Mouse (Mus musculus) thymus, postnatal 14 days (tissue): ENCODE data around the gene Uqcc2.
A peak's percentile ranks its signal among the peaks of the same experiment; 100 is the strongest.

Experiments used
- DNase-seq: peaks from one replicate; pipeline ENCODE4 v3.0.0; 2021

Gene Uqcc2

GRCm38 (mm10) chr17:27133551-27134141 lies at the start of gene Uqcc2:
Gene Uqcc2 (minus strand): TSS chr17:27133916.
- peak; percentile 99 for DNase-seq

GRCm38 (mm10) chr17:27182401-27182800 lies 48.7 kb upstream of the Uqcc2 start:
- no peak for DNase-seq

- no peak for DNase-seq
These were observed 48.0 kb upstream of the Uqcc2 start for GRCm38 (mm10) chr17:27181666-27182065.

DNA sequence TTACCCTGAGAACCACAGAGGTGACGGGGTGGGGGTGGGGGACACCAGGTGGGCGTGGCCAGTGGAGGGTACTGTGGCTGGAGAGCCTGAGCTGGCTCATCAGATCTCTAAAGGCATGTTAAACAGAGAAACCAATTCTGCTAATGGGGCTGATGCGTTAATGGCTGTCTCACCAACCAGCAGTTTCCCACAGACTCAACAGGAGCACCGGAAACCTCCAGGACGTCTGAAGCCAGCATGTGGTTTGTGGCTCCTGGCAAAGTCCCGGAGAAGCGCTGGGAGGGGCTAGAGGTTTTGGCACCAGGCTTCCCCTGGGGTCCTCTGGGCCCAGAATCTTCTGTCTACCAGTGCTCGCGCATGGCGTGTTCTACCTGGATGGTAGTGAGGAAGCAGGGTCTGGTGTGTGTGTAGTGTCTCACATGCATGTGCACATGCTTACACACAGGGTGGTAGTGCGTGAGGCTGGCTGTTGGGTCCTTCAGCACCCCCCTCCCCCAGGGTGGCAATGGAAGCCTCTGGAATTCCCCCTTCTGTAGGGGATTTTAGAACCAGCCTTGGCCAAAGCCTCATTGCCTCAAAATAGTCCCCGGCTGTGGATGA lies 46.1 kb upstream of the Uqcc2 start:
- DNase-seq: no peak

DNA sequence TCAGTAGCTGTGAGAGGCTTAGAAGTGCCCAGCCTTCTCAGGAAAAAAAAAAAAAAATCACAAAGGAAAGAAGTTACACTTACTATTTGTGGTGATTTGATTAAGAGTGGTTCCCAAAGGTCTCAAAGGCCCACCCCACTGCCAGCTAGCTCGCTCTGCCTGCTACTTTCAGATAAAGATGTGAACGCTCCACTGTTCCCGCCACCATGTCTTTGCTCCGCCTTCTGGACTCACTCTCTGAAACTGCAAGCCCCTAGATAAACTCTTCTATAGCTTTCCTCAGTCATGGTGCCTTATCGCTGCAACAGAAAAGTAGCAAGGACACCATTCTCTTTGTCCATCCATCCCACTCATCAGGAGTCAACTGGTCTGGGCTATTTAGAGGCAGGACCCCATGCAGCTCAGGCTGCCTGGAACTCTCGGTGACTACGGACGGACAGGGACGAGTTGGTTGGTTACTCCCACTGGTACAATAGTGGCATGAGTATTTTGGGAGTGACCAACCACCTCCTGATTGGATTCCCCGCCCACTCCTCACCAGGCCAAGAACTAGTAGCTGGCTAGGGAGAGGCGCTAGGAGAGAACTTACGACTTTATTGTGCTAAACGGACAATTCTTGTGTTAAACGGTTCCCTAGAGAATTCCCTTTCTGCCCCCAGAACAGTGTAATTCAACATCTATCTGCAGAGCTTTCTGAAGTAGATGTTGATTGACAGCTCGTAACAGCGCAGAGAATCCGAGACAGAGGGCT lies 44.9 kb upstream of the Uqcc2 start:
- no peak for DNase-seq

DNA sequence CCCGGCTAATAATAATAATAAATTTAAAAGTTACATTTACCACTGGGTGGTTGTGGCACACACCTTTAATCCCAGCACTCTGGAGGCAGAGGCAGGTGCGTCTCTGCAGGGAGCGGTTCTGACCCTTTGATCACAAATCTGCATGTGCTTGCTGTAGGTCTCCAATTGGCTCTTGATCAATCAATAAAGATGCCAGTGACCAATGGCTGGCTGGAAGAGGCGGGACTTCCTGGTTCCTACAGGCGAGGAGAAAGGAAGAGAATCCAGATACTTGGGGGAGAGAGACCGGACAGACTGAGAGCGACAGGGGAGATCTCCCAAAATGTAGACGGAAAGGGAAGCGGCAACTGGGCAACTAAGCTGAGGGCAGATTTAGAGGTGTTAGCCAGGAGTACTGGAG lies 44.3 kb upstream of the Uqcc2 start:
- DNase-seq: no peak

DNA sequence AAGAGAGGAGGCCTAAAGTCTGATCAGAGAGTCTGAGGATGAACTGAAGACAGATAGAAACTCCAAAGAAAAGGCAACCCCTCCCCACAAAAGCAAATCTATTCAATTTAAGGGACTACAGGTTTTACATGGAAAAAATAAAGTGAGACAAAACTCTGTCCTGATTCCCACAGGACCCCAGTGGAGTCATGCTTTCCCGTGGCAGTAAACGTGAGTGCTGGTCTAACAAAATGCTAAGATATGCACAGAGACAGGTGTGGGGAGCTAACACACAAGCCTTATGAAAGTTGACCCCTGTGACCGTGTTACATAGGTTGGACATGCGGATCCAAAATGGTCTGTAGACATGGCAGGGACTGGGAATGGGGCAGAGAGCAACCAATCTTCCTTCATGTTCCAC lies 43.0 kb upstream of the Uqcc2 start:
- DNase-seq: no peak

DNA sequence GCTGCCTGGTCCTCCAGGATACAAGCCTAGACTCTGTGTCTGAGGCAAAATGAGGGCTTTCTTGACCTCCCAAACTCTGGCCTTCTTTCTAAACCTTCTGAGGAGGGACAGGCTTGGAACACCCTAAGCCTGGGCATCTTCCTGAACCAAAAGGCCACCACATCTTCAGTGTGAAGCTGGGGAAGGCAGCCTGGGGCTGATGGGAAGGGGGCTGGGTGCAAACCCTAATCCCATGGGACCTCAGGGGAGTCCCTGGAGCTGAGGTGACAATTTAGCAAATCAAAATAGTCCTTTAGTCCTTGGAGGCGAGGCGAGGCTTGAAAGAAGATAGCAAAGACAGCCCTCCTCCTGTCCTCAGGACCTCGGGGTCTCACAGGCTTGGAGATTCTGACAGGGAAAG lies 42.6 kb upstream of the Uqcc2 start:
- DNase-seq: no peak

GRCm38 (mm10) chr17:27175196-27175874 lies 41.6 kb upstream of the Uqcc2 start:
- DNase-seq: no peak

DNA sequence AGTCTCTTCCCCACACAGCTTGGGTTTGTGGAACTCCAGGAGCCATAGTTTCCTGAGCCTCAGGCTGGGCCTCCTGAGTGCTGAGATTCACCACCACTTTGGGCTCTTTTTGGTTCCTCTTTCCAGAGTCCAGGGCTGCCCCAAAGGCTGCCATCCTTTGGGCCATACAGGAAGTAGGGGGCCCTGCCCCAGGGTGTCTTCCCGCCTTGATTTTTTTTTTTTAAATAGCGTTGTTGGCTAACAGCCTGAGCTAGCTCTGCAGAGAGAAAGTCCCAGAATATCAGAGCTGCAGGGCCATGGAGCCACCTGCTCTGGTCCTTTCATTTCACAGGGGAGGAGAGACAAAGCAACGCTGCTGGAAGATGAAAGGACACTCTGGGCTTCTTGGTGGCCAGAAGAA lies 40.0 kb upstream of the Uqcc2 start:
- no peak for DNase-seq

DNA sequence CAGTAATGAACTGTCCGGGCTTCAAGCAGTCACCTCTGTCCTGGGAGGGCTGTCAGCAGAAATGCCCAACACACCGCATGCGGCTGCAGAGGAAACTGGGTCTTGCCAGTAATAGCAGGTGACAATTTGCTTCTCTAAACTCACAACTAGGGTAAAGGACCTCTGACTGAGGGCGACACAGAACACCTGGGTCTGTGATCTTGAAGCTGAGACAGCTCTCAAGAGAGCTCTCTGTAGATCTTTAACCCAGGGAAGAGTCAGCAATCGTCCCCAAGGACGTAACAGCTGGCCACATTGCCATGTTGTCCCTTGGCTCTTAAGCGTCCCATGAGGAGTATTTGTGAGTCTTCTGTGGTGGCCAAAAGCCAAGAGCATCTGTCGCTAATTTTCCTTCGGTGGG lies 38.7 kb upstream of the Uqcc2 start:
- no peak for DNase-seq

DNA sequence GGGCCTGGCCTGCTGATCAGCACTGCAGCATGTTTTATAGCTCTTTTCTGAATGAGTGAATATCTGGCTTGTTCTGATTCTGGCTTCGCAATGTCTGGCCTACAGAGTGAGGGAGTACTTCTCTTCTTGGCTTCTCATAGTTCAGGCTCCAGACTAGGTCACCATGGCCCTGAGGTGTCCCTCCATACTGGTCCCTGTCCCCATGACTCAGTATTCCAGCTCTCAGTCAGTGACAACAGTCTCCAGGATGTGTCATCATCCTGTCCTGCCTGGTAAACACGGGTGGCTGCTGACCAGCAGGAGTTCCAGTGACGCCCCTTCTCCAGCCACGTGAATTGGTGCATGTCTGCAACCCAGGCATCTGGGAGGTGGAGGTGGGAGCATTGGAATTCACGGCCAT lies 37.4 kb upstream of the Uqcc2 start:
- DNase-seq: no peak

GRCm38 (mm10) chr17:27169952-27170695 lies 36.4 kb upstream of the Uqcc2 start:
- no peak for DNase-seq

DNA sequence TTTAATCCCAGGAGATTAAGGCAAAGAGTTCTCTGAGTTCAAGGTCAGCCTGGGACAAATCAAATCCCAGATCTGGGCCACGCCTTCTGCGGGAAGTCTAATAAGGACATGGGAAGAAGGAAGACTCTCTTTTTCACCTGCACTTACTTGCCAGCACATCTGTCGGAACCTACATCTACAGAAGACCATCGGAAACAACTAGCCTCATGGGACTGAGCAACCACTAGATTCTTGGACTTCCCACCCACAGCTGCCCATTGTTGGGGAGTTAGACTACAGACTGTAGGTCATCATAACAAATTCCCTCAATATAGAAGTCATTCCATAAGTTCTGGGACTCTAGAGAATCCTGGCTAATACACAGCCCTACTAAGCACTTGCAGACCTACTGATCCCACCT lies 34.9 kb upstream of the Uqcc2 start:
- no peak for DNase-seq

- DNase-seq: no peak
These were observed 33.8 kb upstream of the Uqcc2 start, which contains the start of gene Ip6k3 for GRCm38 (mm10) chr17:27167545-27167944. Gene Ip6k3 (minus strand): TSS chr17:27167795.

DNA sequence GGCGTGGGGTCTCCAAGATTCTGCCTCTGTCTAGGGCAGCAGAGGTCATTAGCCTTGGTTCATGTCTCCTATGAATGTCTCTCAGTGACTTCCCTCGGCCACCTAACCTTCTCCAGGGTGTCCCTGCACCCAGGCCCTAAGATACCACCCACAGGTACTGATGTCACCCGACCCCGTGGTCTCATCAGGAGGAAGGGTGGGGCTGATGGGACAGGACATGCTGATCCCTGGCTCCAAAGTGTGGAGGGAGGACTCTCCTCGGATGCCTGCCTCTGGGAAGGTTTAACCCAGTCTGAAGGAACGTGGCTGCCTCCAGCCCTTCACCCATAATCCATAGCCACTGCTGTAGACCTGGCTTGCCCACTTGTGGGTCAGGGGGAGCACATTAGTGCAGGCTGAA lies 33.2 kb upstream of the Uqcc2 start:
- DNase-seq: no peak

GRCm38 (mm10) chr17:27165054-27165773 lies 31.5 kb upstream of the Uqcc2 start:
- no peak for DNase-seq

DNA sequence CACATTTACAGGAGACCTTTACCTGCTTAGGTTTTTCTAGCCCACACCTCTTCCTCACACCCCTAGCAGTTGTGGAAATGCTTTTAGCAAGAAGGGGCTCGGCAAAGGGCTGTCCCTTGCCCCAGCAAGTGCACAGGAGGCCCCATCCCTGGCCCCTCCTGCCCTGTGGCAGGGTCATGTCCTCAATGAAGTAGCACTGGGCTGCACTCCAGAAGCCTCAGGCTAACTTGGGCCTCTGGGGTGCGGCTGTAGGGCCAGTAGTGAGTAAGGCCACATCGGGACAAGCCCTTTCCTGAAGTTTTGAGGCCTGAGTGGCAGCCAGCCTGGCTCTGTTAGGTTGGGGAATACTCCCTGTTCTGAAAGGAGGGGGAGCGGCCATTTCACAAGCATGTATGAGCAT lies 27.2 kb upstream of the Uqcc2 start:
- DNase-seq: no peak

- no peak for DNase-seq
These were observed 25.5 kb upstream of the Uqcc2 start for GRCm38 (mm10) chr17:27159169-27159568.

- DNase-seq: no peak
These were observed 24.7 kb upstream of the Uqcc2 start for GRCm38 (mm10) chr17:27158439-27158838.

- no peak for DNase-seq
These were observed 22.0 kb upstream of the Uqcc2 start for GRCm38 (mm10) chr17:27155752-27156151.

DNA sequence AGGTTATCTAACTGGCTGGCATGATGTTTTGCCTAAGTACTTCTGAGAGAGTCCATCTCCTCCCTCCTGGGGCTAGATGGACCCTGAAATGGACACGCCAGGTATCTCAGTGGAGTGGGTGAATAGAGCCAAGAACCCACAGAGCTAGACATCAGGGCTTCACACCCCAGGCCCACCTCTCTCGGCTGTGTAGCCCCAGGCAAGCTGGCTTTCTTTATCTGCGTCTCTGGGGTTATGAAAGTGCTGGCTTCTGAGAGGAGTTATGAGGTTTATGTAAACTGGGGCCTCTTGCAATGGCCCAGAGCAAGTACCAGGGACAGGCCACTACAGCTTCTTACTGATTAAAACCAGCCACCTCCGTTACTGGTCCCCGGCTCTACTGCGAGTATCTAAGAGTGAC lies 21.2 kb upstream of the Uqcc2 start:
- no peak for DNase-seq
